Mouse (Mus musculus): ENCODE data around the gene Zfp648.

The Zfp648 gene

GRCm38 (mm10) chr1:154200955-154201722 lies at the start of gene Zfp648:
Zfp648 (plus strand) TSS chr1:154201187.
- no peak for DNase-seq

GRCm38 (mm10) chr1:154152539-154152938 lies 48.4 kb upstream of the Zfp648 start:
- no peak for DNase-seq

- no peak for DNase-seq
Measured at GRCm38 (mm10) chr1:154153800-154154199, 47.2 kb upstream of the Zfp648 start.

GRCm38 (mm10) chr1:154156177-154157062 lies 44.6 kb upstream of the Zfp648 start:
- peak in 1 of 2 experiments; percentile 29 for DNase-seq

GRCm38 (mm10) chr1:154157131-154157530 lies 43.9 kb upstream of the Zfp648 start:
- DNase-seq: peak in 1 of 2 experiments; percentile 23

GRCm38 (mm10) chr1:154167696-154168095 lies 33.3 kb upstream of the Zfp648 start:
- no peak for DNase-seq

GRCm38 (mm10) chr1:154175334-154175733 lies 25.7 kb upstream of the Zfp648 start:
- DNase-seq: no peak

- DNase-seq: no peak
Measured at GRCm38 (mm10) chr1:154177781-154178180, 23.2 kb upstream of the Zfp648 start.

- DNase-seq: no peak
Measured at GRCm38 (mm10) chr1:154178541-154179155, 22.3 kb upstream of the Zfp648 start.

GRCm38 (mm10) chr1:154180952-154181351 lies 20.0 kb upstream of the Zfp648 start:
- DNase-seq: peak; percentile 63 to 77

GRCm38 (mm10) chr1:154182396-154183076 lies 18.5 kb upstream of the Zfp648 start:
- peak in 1 of 2 experiments; percentile 13 for DNase-seq

- no peak for DNase-seq
Measured at GRCm38 (mm10) chr1:154183077-154183751, 17.8 kb upstream of the Zfp648 start.

GRCm38 (mm10) chr1:154188229-154188628 lies 12.8 kb upstream of the Zfp648 start:
- no peak for DNase-seq

GRCm38 (mm10) chr1:154188631-154189030 lies 12.4 kb upstream of the Zfp648 start:
- DNase-seq: peak in 1 of 2 experiments; percentile 16

GRCm38 (mm10) chr1:154189842-154190530 lies 11.0 kb upstream of the Zfp648 start:
- no peak for DNase-seq

GRCm38 (mm10) chr1:154198896-154199295 lies 2.1 kb upstream of the Zfp648 start:
- no peak for DNase-seq

- DNase-seq: no peak
Measured at GRCm38 (mm10) chr1:154202580-154202979, 1.6 kb downstream of the Zfp648 start.

- DNase-seq: no peak
Measured at GRCm38 (mm10) chr1:154203386-154203785, 2.4 kb downstream of the Zfp648 start.

- DNase-seq: no peak
Measured at GRCm38 (mm10) chr1:154204652-154205573, 3.9 kb downstream of the Zfp648 start.

GRCm38 (mm10) chr1:154219991-154220390 lies 19.0 kb downstream of the Zfp648 start:
- DNase-seq: no peak

Data from lung, adult 18-20 months (tissue).